Mouse (Mus musculus) liver, embryonic 14.5 days (tissue): ENCODE data around the gene Smarce1.

ENCODE experiments used
- CTCF ChIP-seq: IDR thresholded peaks from 2 replicates; pipeline ENCODE4 v1.5.1; 2016; ENCODE audit warnings: antibody characterized with exemption, low read depth, control low read depth
- EP300 ChIP-seq: IDR thresholded peaks from 2 replicates; pipeline ENCODE4 v1.6.1; 2016; ENCODE audit warnings: antibody characterized with exemption, low read depth

- TF ChIP-seq CTCF (no peak), EP300 (no peak)
These were observed at the start of gene Smarce1 for GRCm38 (mm10) chr11:99230261-99231048.
